Mouse (Mus musculus): Measurements from ENCODE around the gene Adamtsl4. TPM values are rescaled to one million over a fixed set of nuclear protein-coding genes. Genes with fewer than 3 reads are reported as not detected.
A peak's percentile ranks its signal among the peaks of the same experiment; 100 is the strongest.

Gene Adamtsl4
- polyA plus RNA-seq, 1 experiment = 18.9 TPM

GRCm38 (mm10) chr3:95663486-95663885, 24.2 kb downstream of the Adamtsl4 start:
- Histone ChIP-seq H3K4me3 (ENCODE audit: insufficient read depth, low read length) (0 out of 2 replicates have a peak overlapping the region, but pooled peaks have one; percentile 2), H3K27ac (ENCODE audit: insufficient read depth, low read length) (peak overlapping the region; percentile 60), H3K4me1 (ENCODE audit: control insufficient read depth, insufficient read depth, low read length) (peaks cover 36% of the 10 kb centered on the region)
- TF ChIP-seq POLR2A (IDR thresholded peaks at IDR 0.05; ENCODE audit: low read depth, low read length) = 0 out of 2 replicates have a peak, but pooled peaks have one; percentile 36
- TF ChIP-seq CTCF (IDR thresholded peaks at IDR 0.05; ENCODE audit: borderline replicate concordance, insufficient read depth, low read length) = no peak

- H3K27ac ChIP-seq (ENCODE audit: insufficient read depth, low read length) = peak overlapping the region; percentile 62
- peaks cover 35% of the 10 kb centered on the region for H3K4me1 ChIP-seq (ENCODE audit: control insufficient read depth, insufficient read depth, low read length)
These were observed 24.8 kb downstream of the Adamtsl4 start for GRCm38 (mm10) chr3:95662724-95663449.

GRCm38 (mm10) chr3:95661945-95662715, 25.6 kb downstream of the Adamtsl4 start:
- TF ChIP-seq CTCF (IDR thresholded peaks at IDR 0.05; ENCODE audit: borderline replicate concordance, insufficient read depth, low read length) (no peak), POLR2A (IDR thresholded peaks at IDR 0.05; ENCODE audit: low read depth, low read length) (no peak)
- Histone ChIP-seq H3K4me3 (ENCODE audit: insufficient read depth, low read length) (peak overlapping the region; percentile 45), H3K27ac (ENCODE audit: insufficient read depth, low read length) (peak overlapping the region; percentile 62), H3K4me1 (ENCODE audit: control insufficient read depth, insufficient read depth, low read length) (peaks cover 29% of the 10 kb centered on the region)

More at GRCm38 (mm10) chr3:95662724-95663449, 24.8 kb downstream of the Adamtsl4 start:
- TF ChIP-seq POLR2A (IDR thresholded peaks at IDR 0.05; ENCODE audit: low read depth, low read length) (no peak), CTCF (IDR thresholded peaks at IDR 0.05; ENCODE audit: borderline replicate concordance, insufficient read depth, low read length) (no peak)
- peak overlapping the region; percentile 45 for H3K4me3 ChIP-seq (ENCODE audit: insufficient read depth, low read length)

- H3K27ac ChIP-seq (ENCODE audit: insufficient read depth, low read length) = peak overlapping the region; percentile 78
- peak overlapping the region; percentile 82 for H3K4me3 ChIP-seq (ENCODE audit: insufficient read depth, low read length)
- H3K4me1 ChIP-seq (ENCODE audit: control insufficient read depth, insufficient read depth, low read length) = peaks cover 22% of the 10 kb centered on the region
- no peak for TF ChIP-seq POLR2A (IDR thresholded peaks at IDR 0.05; ENCODE audit: low read depth, low read length)
- TF ChIP-seq CTCF (IDR thresholded peaks at IDR 0.05; ENCODE audit: borderline replicate concordance, insufficient read depth, low read length) = no peak
These were observed 26.8 kb downstream of the Adamtsl4 start for GRCm38 (mm10) chr3:95660788-95661478.

GRCm38 (mm10) chr3:95659948-95660347, 27.8 kb downstream of the Adamtsl4 start:
- TF ChIP-seq CTCF (IDR thresholded peaks at IDR 0.05; ENCODE audit: borderline replicate concordance, insufficient read depth, low read length) (no peak), POLR2A (IDR thresholded peaks at IDR 0.05; ENCODE audit: low read depth, low read length) (no peak)
- H3K27ac ChIP-seq (ENCODE audit: insufficient read depth, low read length) = peak overlapping the region; percentile 78

GRCm38 (mm10) chr3:95658868-95659712, 28.6 kb downstream of the Adamtsl4 start:
- peaks cover 15% of the 10 kb centered on the region for H3K4me1 ChIP-seq (ENCODE audit: control insufficient read depth, insufficient read depth, low read length)
- H3K4me3 ChIP-seq (ENCODE audit: insufficient read depth, low read length) = peak overlapping the region; percentile 82
- peak overlapping the region; percentile 78 for H3K27ac ChIP-seq (ENCODE audit: insufficient read depth, low read length)
- TF ChIP-seq CTCF (IDR thresholded peaks at IDR 0.05; ENCODE audit: borderline replicate concordance, insufficient read depth, low read length) (no peak), POLR2A (IDR thresholded peaks at IDR 0.05; ENCODE audit: low read depth, low read length) (peak; percentile 48; the same call in 1 of the 2 replicates)

More at GRCm38 (mm10) chr3:95659948-95660347, 27.8 kb downstream of the Adamtsl4 start:
- Histone ChIP-seq H3K4me1 (ENCODE audit: control insufficient read depth, insufficient read depth, low read length) (peaks cover 22% of the 10 kb centered on the region), H3K4me3 (ENCODE audit: insufficient read depth, low read length) (peak overlapping the region; percentile 82)

- H3K4me1 ChIP-seq (ENCODE audit: control insufficient read depth, insufficient read depth, low read length) = peaks cover 8% of the 10 kb centered on the region
- peak within 1 kb of the TSS; percentile 82 for H3K4me3 ChIP-seq (ENCODE audit: insufficient read depth, low read length)
- peak within 1 kb of the TSS; percentile 78 for H3K27ac ChIP-seq (ENCODE audit: insufficient read depth, low read length)
- TF ChIP-seq CTCF (IDR thresholded peaks at IDR 0.05; ENCODE audit: borderline replicate concordance, insufficient read depth, low read length) (no peak), POLR2A (IDR thresholded peaks at IDR 0.05; ENCODE audit: low read depth, low read length) (peak; percentile 100)
These were observed 29.4 kb downstream of the Adamtsl4 start, which contains the start of gene Mcl1 for GRCm38 (mm10) chr3:95658236-95658867. Gene Mcl1, plus strand, starts transcription at chr3:95658788.

- TF ChIP-seq CTCF (IDR thresholded peaks at IDR 0.05; ENCODE audit: borderline replicate concordance, insufficient read depth, low read length) (no peak), POLR2A (IDR thresholded peaks at IDR 0.05; ENCODE audit: low read depth, low read length) (no peak)
- Histone ChIP-seq H3K27ac (ENCODE audit: insufficient read depth, low read length) (no peak overlapping the region), H3K4me3 (ENCODE audit: insufficient read depth, low read length) (no peak overlapping the region), H3K4me1 (ENCODE audit: control insufficient read depth, insufficient read depth, low read length) (peaks cover 8% of the 10 kb centered on the region)
These were observed 30.0 kb downstream of the Adamtsl4 start for GRCm38 (mm10) chr3:95657711-95658110.

Measured in embryonic fibroblast, embryonic 13.5 days (primary cell).